Mouse (Mus musculus): ENCODE data around the gene Mast4. TPM values are rescaled to one million over a fixed set of nuclear protein-coding genes. Genes with fewer than 3 reads are reported as not detected.

Mast4 gene
- polyA plus RNA-seq, 1 experiment from 2014 or later = 19.5 TPM

DNA sequence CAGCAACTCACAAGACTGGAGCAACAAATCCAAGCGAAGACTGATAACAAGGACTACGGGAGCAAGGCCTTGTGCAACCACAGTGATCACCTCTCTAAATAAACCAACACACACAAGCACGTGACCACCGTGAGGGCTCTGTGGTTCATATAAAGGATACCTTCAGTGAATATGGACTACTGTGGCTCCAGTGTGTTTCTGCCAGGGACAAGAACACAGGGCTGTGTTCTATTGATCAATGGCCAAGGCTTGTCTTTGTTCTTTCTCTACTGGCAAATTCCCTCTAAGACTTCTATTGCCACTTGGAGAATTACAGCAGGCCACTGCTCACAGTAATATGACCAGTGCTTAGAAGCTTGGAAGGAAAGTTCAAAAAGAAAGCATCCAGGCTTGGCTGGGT lies 291.3 kb downstream of the Mast4 start:
- no peaks in the 10 kb centered on the region for H3K36me3 ChIP-seq (ENCODE audit: control insufficient read depth, insufficient read depth, low read length)
- no peaks in the 10 kb centered on the region for H3K27me3 ChIP-seq (ENCODE audit: control insufficient read depth, insufficient read depth, low read length)
- no peaks in the 10 kb centered on the region for H3K9me3 ChIP-seq (ENCODE audit: control insufficient read depth, low read length)
- ATAC-seq (ENCODE audit: insufficient read depth, low FRiP score, low TSS enrichment) (no peak), DNase-seq (ENCODE audit: low spot score) (no peak)
- no peak overlapping the region for H3K4me2 ChIP-seq (ENCODE audit: low read depth)
- H3K4me3 ChIP-seq (ENCODE audit: low read depth, low read length) = no peak overlapping the region
- no peak overlapping the region for H3K27ac ChIP-seq (ENCODE audit: low read depth, low read length)
- 92% methylated on average over 4 of the region's 4 CpGs for WGBS
- no peak overlapping the region for H3K9ac ChIP-seq (ENCODE audit: low read length)
- H3K4me1 ChIP-seq (ENCODE audit: control insufficient read depth, insufficient read depth, low read length) = no peaks in the 10 kb centered on the region

DNA sequence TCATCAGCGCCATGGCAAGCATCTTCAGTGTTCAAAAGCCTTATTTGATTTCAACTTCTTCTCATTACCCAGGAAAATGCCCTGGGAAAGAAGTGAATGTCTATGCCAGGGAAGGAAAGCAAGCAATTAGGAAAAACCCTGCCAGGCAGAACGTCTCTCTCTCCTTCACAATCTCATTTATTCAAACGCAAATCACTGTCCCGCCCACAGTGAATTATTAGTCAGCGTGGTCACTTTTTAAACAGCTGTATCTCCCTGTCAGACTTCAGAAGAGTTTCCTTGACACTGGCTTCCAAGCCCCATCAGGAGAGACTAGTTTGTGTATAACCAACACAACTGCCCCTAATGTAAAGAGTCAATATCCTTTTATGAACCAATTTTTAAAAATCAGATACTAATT lies 296.8 kb downstream of the Mast4 start:
- ATAC-seq (ENCODE audit: insufficient read depth, low FRiP score, low TSS enrichment) = no peak
- Histone ChIP-seq H3K27ac (ENCODE audit: low read depth, low read length) (no peak overlapping the region), H3K27me3 (ENCODE audit: control insufficient read depth, insufficient read depth, low read length) (no peaks in the 10 kb centered on the region), H3K4me2 (ENCODE audit: low read depth) (no peak overlapping the region), H3K9me3 (ENCODE audit: control insufficient read depth, low read length) (no peaks in the 10 kb centered on the region), H3K4me3 (ENCODE audit: low read depth, low read length) (no peak overlapping the region), H3K4me1 (ENCODE audit: control insufficient read depth, insufficient read depth, low read length) (no peaks in the 10 kb centered on the region), H3K9ac (ENCODE audit: low read length) (no peak overlapping the region), H3K36me3 (ENCODE audit: control insufficient read depth, insufficient read depth, low read length) (no peaks in the 10 kb centered on the region)
- WGBS = 46% methylated on average over 5 of the region's 5 CpGs
- DNase-seq (ENCODE audit: low spot score) = no peak

DNA sequence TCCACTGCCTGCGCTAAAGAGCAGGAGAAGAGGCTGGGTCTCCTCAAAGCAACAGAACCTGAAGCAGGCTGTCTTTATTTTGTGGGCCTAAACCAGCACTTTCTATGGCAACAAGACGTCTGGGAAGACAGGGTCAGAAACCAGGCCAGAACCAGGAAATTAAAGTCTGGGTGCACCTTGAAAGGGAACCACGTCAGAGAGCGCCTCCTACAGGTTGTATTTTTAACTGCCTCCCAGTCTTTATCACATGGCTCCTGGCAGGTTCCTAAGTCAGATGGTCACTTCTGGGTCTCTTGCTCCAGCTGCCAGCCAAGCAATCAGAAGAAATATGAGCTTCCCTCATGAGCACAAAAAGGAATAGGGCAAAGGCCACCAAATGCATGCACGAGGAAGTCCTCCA lies 304.9 kb downstream of the Mast4 start:
- no peaks in the 10 kb centered on the region for H3K9me3 ChIP-seq (ENCODE audit: control insufficient read depth, low read length)
- H3K27ac ChIP-seq (ENCODE audit: low read depth, low read length) = no peak overlapping the region
- 0 out of 2 replicates have a peak, but pooled peaks cover 4% of the 10 kb centered on the region for H3K4me1 ChIP-seq (ENCODE audit: control insufficient read depth, insufficient read depth, low read length)
- DNase-seq (ENCODE audit: low spot score) (no peak), ATAC-seq (ENCODE audit: insufficient read depth, low FRiP score, low TSS enrichment) (no peak)
- H3K4me3 ChIP-seq (ENCODE audit: low read depth, low read length) = no peak overlapping the region
- no peak overlapping the region for H3K9ac ChIP-seq (ENCODE audit: low read length)
- H3K27me3 ChIP-seq (ENCODE audit: control insufficient read depth, insufficient read depth, low read length) = no peaks in the 10 kb centered on the region
- H3K36me3 ChIP-seq (ENCODE audit: control insufficient read depth, insufficient read depth, low read length) = no peaks in the 10 kb centered on the region
- WGBS = 90% methylated on average over 5 of the region's 5 CpGs
- no peak overlapping the region for H3K4me2 ChIP-seq (ENCODE audit: low read depth)

DNA sequence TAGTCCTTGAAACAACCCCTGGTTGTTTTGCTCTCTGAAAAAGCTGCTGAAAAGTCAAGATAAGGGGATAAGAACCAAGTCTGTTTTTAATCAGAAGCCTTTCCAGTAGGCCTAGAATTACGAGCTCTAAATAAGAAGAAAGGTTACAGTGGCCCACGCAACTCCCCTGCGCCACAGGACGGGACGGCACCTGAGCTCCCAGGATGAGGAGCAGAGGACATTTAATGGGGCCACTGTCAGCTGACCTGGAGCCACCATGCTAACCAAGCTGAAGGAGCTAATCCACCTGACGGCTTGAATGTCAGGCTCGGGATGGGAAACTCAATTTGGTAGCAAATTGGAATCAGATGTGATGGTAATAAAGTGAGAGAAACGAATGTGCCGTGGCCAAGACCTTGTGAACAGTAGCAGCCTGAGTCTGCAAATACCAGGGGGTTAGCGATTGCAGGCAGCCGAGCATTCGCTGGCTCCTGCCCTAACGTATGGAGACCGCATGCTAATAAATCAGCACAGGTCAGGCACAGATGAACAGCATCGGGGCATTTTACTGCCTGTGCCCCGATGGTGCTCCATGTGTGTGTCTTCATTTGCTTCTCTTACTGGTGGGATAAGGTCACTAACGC lies 306.7 kb downstream of the Mast4 start:
- Histone ChIP-seq H3K36me3 (ENCODE audit: control insufficient read depth, insufficient read depth, low read length) (no peaks in the 10 kb centered on the region), H3K4me1 (ENCODE audit: control insufficient read depth, insufficient read depth, low read length) (0 out of 2 replicates have a peak, but pooled peaks cover 4% of the 10 kb centered on the region), H3K4me2 (ENCODE audit: low read depth) (no peak overlapping the region), H3K4me3 (ENCODE audit: low read depth, low read length) (no peak overlapping the region), H3K9me3 (ENCODE audit: control insufficient read depth, low read length) (no peaks in the 10 kb centered on the region), H3K9ac (ENCODE audit: low read length) (no peak overlapping the region), H3K27ac (ENCODE audit: low read depth, low read length) (no peak overlapping the region), H3K27me3 (ENCODE audit: control insufficient read depth, insufficient read depth, low read length) (no peaks in the 10 kb centered on the region)
- 41% methylated on average over 17 of the region's 17 CpGs for WGBS
- peak; percentile 68; the same call in 1 of the 2 replicates for ATAC-seq (ENCODE audit: insufficient read depth, low FRiP score, low TSS enrichment)
- peak; percentile 46 for DNase-seq (ENCODE audit: low spot score)

DNA sequence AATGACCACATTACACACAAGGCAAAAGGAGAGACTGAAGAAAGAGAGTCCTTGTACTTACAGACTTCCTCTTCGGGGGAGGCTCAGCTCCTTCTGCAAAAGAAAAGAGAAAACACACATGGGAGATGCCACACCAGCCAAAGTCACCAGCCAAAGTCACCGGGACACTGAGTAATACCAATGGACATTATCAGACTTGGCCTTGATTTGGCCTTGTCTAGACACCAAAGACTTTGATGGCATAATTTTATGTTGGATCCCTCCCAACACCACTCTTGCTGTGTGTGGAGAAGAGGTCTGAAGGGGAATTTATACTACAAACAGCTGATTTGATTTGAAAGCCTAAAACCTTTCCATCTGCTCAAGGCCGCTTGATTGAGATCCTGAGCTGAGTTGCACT lies 308.8 kb downstream of the Mast4 start:
- no peak overlapping the region for H3K4me2 ChIP-seq (ENCODE audit: low read depth)
- no peaks in the 10 kb centered on the region for H3K27me3 ChIP-seq (ENCODE audit: control insufficient read depth, insufficient read depth, low read length)
- H3K36me3 ChIP-seq (ENCODE audit: control insufficient read depth, insufficient read depth, low read length) = no peaks in the 10 kb centered on the region
- no peak overlapping the region for H3K27ac ChIP-seq (ENCODE audit: low read depth, low read length)
- no peak for DNase-seq (ENCODE audit: low spot score)
- H3K9me3 ChIP-seq (ENCODE audit: control insufficient read depth, low read length) = no peaks in the 10 kb centered on the region
- ATAC-seq (ENCODE audit: insufficient read depth, low FRiP score, low TSS enrichment) = no peak
- no peak overlapping the region for H3K4me3 ChIP-seq (ENCODE audit: low read depth, low read length)
- 76% methylated on average over 3 of the region's 3 CpGs for WGBS
- H3K9ac ChIP-seq (ENCODE audit: low read length) = no peak overlapping the region
- H3K4me1 ChIP-seq (ENCODE audit: control insufficient read depth, insufficient read depth, low read length) = 0 out of 2 replicates have a peak, but pooled peaks cover 4% of the 10 kb centered on the region

DNA sequence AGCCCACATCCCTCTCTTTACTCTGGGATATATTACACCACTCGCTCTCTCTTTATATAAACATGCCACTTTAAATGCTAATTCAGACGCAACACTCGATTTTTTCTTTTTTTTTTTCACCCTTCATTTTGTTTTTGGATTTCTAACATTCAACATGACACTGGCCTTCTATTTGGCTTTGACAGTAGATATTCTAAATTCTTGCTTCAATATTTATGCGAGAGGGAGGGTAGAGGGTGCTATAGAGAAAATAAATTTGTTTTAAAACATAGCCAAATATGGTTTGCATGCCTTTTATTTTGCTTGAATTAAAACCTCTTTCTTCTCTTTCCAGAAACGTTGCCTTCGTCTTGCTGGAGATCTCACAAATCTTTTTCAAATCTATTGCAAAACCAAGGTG lies 315.8 kb downstream of the Mast4 start:
- Histone ChIP-seq H3K9ac (ENCODE audit: low read length) (no peak overlapping the region), H3K4me2 (ENCODE audit: low read depth) (no peak overlapping the region), H3K4me3 (ENCODE audit: low read depth, low read length) (no peak overlapping the region), H3K27me3 (ENCODE audit: control insufficient read depth, insufficient read depth, low read length) (no peaks in the 10 kb centered on the region), H3K27ac (ENCODE audit: low read depth, low read length) (no peak overlapping the region), H3K36me3 (ENCODE audit: control insufficient read depth, insufficient read depth, low read length) (no peaks in the 10 kb centered on the region), H3K9me3 (ENCODE audit: control insufficient read depth, low read length) (no peaks in the 10 kb centered on the region), H3K4me1 (ENCODE audit: control insufficient read depth, insufficient read depth, low read length) (no peaks in the 10 kb centered on the region)
- 84% methylated on average over 6 of the region's 6 CpGs for WGBS
- DNase-seq (ENCODE audit: low spot score) (no peak), ATAC-seq (ENCODE audit: insufficient read depth, low FRiP score, low TSS enrichment) (no peak)

DNA sequence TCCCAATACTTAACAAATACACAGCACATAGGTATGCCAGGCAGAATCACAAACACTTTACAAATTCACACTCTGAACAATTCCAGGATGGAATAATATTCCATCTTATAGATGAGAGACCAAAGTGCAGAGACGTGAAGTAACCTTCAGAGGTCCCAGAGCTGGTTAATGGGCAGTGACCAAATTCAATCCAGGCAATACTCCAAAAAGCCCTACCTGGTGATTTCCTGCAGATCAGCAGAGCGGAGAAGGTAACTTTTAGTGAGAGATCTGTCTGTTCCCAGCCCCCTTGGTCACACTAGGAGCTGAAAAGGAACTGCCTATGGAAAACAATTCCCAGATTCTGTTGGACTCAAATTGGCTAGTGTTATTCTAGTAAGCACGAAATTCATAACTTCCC lies 316.6 kb downstream of the Mast4 start:
- 89% methylated on average over 3 of the region's 3 CpGs for WGBS
- no peak overlapping the region for H3K27ac ChIP-seq (ENCODE audit: low read depth, low read length)
- H3K27me3 ChIP-seq (ENCODE audit: control insufficient read depth, insufficient read depth, low read length) = no peaks in the 10 kb centered on the region
- ATAC-seq (ENCODE audit: insufficient read depth, low FRiP score, low TSS enrichment) (no peak), DNase-seq (ENCODE audit: low spot score) (no peak)
- H3K4me3 ChIP-seq (ENCODE audit: low read depth, low read length) = no peak overlapping the region
- H3K36me3 ChIP-seq (ENCODE audit: control insufficient read depth, insufficient read depth, low read length) = no peaks in the 10 kb centered on the region
- no peak overlapping the region for H3K4me2 ChIP-seq (ENCODE audit: low read depth)
- H3K9me3 ChIP-seq (ENCODE audit: control insufficient read depth, low read length) = no peaks in the 10 kb centered on the region
- H3K9ac ChIP-seq (ENCODE audit: low read length) = no peak overlapping the region
- H3K4me1 ChIP-seq (ENCODE audit: control insufficient read depth, insufficient read depth, low read length) = no peaks in the 10 kb centered on the region

DNA sequence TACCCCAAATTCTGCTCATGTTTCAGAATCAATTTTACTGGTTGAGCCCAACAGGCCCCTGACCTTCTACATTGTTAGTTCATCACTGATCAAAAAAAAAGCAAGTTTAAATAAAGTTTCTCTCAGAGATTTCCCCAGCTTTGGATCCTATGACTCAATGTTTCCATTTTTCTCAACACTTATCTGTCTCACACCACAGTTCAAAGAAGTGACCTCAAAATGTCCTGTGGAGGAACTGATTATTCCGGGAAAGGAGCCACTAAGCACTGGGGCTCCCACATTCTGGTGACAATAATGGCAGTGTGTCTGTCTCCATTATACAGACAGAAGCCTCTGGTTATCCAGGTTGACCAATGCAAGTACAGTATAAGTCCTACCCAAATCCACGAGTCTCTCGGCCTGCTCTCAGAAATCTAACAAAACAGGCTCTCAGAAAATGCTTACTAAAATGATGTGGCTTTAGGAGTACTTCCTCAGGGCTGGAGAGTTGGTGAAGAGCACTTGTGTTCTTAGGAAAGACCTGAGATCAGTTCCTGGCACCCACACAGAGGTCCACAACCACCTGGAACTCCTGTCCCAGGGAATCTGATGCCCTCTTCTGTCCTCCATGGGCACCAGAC lies 319.1 kb downstream of the Mast4 start:
- no peak overlapping the region for H3K4me2 ChIP-seq (ENCODE audit: low read depth)
- H3K27me3 ChIP-seq (ENCODE audit: control insufficient read depth, insufficient read depth, low read length) = no peaks in the 10 kb centered on the region
- no peaks in the 10 kb centered on the region for H3K36me3 ChIP-seq (ENCODE audit: control insufficient read depth, insufficient read depth, low read length)
- 87% methylated on average over 3 of the region's 3 CpGs for WGBS
- no peak overlapping the region for H3K4me3 ChIP-seq (ENCODE audit: low read depth, low read length)
- no peak overlapping the region for H3K27ac ChIP-seq (ENCODE audit: low read depth, low read length)
- H3K9me3 ChIP-seq (ENCODE audit: control insufficient read depth, low read length) = no peaks in the 10 kb centered on the region
- ATAC-seq (ENCODE audit: insufficient read depth, low FRiP score, low TSS enrichment) (no peak), DNase-seq (ENCODE audit: low spot score) (no peak)
- no peaks in the 10 kb centered on the region for H3K4me1 ChIP-seq (ENCODE audit: control insufficient read depth, insufficient read depth, low read length)
- H3K9ac ChIP-seq (ENCODE audit: low read length) = no peak overlapping the region

DNA sequence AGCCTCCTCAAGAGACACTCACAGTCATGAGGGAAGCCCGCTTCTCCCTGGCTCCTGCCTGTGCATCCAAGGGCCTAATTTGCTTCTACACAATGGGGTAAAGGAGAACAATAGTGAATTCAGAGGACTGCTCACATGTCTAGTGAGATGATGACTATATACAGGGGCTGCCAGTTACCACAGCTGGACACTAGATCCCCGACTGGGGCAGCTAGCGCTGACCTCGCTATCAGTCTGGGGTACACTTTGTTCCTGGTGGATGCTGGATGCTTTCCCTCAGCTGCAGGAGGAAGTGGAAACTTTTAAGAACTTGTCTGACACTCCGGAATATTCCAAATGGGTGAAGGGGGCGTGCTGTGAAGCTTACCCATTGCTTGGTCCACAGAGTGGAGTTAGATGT lies 319.7 kb downstream of the Mast4 start:
- Histone ChIP-seq H3K27me3 (ENCODE audit: control insufficient read depth, insufficient read depth, low read length) (no peaks in the 10 kb centered on the region), H3K9ac (ENCODE audit: low read length) (no peak overlapping the region), H3K27ac (ENCODE audit: low read depth, low read length) (no peak overlapping the region), H3K4me3 (ENCODE audit: low read depth, low read length) (no peak overlapping the region), H3K4me1 (ENCODE audit: control insufficient read depth, insufficient read depth, low read length) (no peaks in the 10 kb centered on the region), H3K9me3 (ENCODE audit: control insufficient read depth, low read length) (no peaks in the 10 kb centered on the region), H3K4me2 (ENCODE audit: low read depth) (no peak overlapping the region), H3K36me3 (ENCODE audit: control insufficient read depth, insufficient read depth, low read length) (no peaks in the 10 kb centered on the region)
- DNase-seq (ENCODE audit: low spot score) (no peak), ATAC-seq (ENCODE audit: insufficient read depth, low FRiP score, low TSS enrichment) (no peak)
- 61% methylated on average over 6 of the region's 6 CpGs for WGBS
